Comparison of ENCODE assay signal across 23 mouse cellular contexts in genomic region chr1:84883889-84884288, GRCm38 (mm10). TPM values are rescaled to one million over a fixed set of nuclear protein-coding genes. Genes with fewer than 3 reads are reported as not detected.
A peak's percentile ranks its signal among the peaks of the same experiment; 100 is the strongest.
DNase-seq lines count a peak whose midpoint lies in the region; TF ChIP-seq lines count a peak whose summit lies in the region.
"Had no signal": no experiment of that assay in that cellular context is flagged by ENCODE, and none has a peak within 500 bp of the region (broad histone marks: within the 10 kb centered on the region; RNA-seq: fewer than 3 reads in every experiment).

No protein-coding gene starts in this region.

- no peak overlapping the region for H3K4me3 ChIP-seq in olfactory bulb, adult 2 months (ENCODE audit: insufficient read depth, low read depth, low read length)
- H3K4me3 ChIP-seq: forebrain, embryonic 10.5 days; forebrain, embryonic 13.5 days; heart, adult 2 months; heart, embryonic 10.5 days; heart, embryonic 13.5 days; hindbrain, embryonic 12.5 days; hindbrain, embryonic 15.5 days had no signal

- TF ChIP-seq POLR2A in olfactory bulb, adult 2 months (IDR thresholded peaks at IDR 0.05; ENCODE audit: insufficient read depth, low read depth, low read length), result no peak

- WGBS in olfactory bulb, adult 2 months, result 27% methylated on average over 4 of the region's 4 CpGs

- H3K4me1 ChIP-seq in olfactory bulb, adult 2 months (ENCODE audit: control insufficient read depth, insufficient read depth, low read length), result peaks cover 17% of the 10 kb centered on the region
- H3K4me1 ChIP-seq: forebrain, embryonic 13.5 days; heart, embryonic 10.5 days; heart, embryonic 13.5 days; hindbrain, embryonic 12.5 days; hindbrain, embryonic 15.5 days had no signal

- TF ChIP-seq CTCF in olfactory bulb, adult 2 months (IDR thresholded peaks at IDR 0.05; ENCODE audit: insufficient read depth, low read depth, low read length), result no peak

- H3K27ac ChIP-seq in olfactory bulb, adult 2 months (ENCODE audit: insufficient read depth, low read depth, low read length), result peak overlapping the region; percentile 71; the same call in 1 of the 2 replicates
- H3K27ac ChIP-seq: forebrain, embryonic 10.5 days; forebrain, embryonic 13.5 days; heart, adult 2 months; heart, embryonic 10.5 days; heart, embryonic 13.5 days; hindbrain, embryonic 12.5 days; hindbrain, embryonic 15.5 days had no signal

- DNase-seq in kidney, postnatal 10 days, result peak; percentile 33
- DNase-seq in kidney, postnatal 14 days, result no peak
- peak; percentile 69 for DNase-seq in testis, postnatal 10 days (ENCODE audit: low spot score)
- no peak for DNase-seq in testis, postnatal 14 days (ENCODE audit: low spot score)
- DNase-seq in adrenal gland, postnatal 36 days, result no peak
- DNase-seq: adrenal gland, postnatal 10 days; cerebellum, adult 18-20 months; cerebellum, adult 9-10 months; cerebellum, postnatal 14 days; gastrocnemius, postnatal 10 days; gastrocnemius, postnatal 36 days; heart, adult 2 months; heart, postnatal 14 days; heart, postnatal 4 days had no signal

RNA-seq across cellular contexts. Expression of gene Trip12, which starts 43.6 kb away (rescaled TPM):
- polyA plus RNA-seq in olfactory bulb, adult 2 months (2012; ENCODE audit: insufficient read depth, insufficient read length, low replicate concordance, missing spikeins), result 151 TPM in 1 of 2 replicates, not detected in the other
- 100 to 1,000 TPM; 248 to 249 TPM for total RNA-seq in adrenal gland, postnatal 36 days (2021)

RNA-seq across cellular contexts. Expression of gene Fbxo36, which starts 44.2 kb away (rescaled TPM):
- polyA plus RNA-seq in olfactory bulb, adult 2 months (2012; ENCODE audit: insufficient read depth, insufficient read length, low replicate concordance, missing spikeins), result not detected in 2 replicates
- 10 to 100 TPM; 12.3 to 16.5 TPM for total RNA-seq in adrenal gland, postnatal 36 days (2021)

RNA-seq across cellular contexts. Expression of gene Slc16a14, which starts 51.0 kb away (rescaled TPM):
- polyA plus RNA-seq in olfactory bulb, adult 2 months (2012; ENCODE audit: insufficient read depth, insufficient read length, low replicate concordance, missing spikeins), result not detected in 2 replicates
- total RNA-seq in adrenal gland, postnatal 36 days (2021), result 1 to 10 TPM; 3.6 to 4.1 TPM
- total RNA-seq: gastrocnemius, postnatal 10 days; granulocyte monocyte progenitor cell, adult 5-6 weeks had no signal
- polyA plus RNA-seq: heart, embryonic 16.5 days had no signal

Comparison
In these comparisons a context has a peak if more than half of its experiments do, and no peak if none do; other contexts are left out.
1. DNase-seq: peak in kidney, postnatal 10 days (single experiment) and testis, postnatal 10 days (single experiment); none in kidney, postnatal 14 days (single experiment), testis, postnatal 14 days (single experiment) and adrenal gland, postnatal 36 days (0 of 2).